Mouse (Mus musculus): ENCODE data around the gene Eif2s2. TPM values are rescaled to one million over a fixed set of nuclear protein-coding genes. Genes with fewer than 3 reads are reported as not detected.
A peak's percentile ranks its signal among the peaks of the same experiment; 100 is the strongest.
"Not testable (repeated sequence)": the region's sequence is repeated elsewhere in the genome, so short reads cannot be mapped to it uniquely, and the experiment has no call there.

The Eif2s2 gene
- 70.2 and 71.1 TPM in 2 replicates for polyA plus RNA-seq (2015; fragmentation: Nextera tagmentation; extraction: Ambion mirVana)

GRCm38 (mm10) chr2:154892201-154893044 lies at the start of gene Eif2s2:
Eif2s2 (minus strand) TSS chr2:154892935.
- H3K4me2 ChIP-seq = peak within 1 kb of the TSS; percentile 81
- WGBS = under 1% methylated on average over 75 of the region's 75 CpGs

GRCm38 (mm10) chr2:154941952-154942351 lies 49.2 kb upstream of the Eif2s2 start:
- Histone ChIP-seq H3K27me3 (replicated peaks) (peaks cover 16% of the 10 kb centered on the region; the same call in 1 of the 2 replicates), H3K4me1 (peaks cover 8% of the 10 kb centered on the region), H3K4me2 (no peak overlapping the region), H3K4me3 (replicated peaks) (no peak overlapping the region), H3K9me3 (replicated peaks) (no peaks in the 10 kb centered on the region), H3K36me3 (no peaks in the 10 kb centered on the region), H3K9ac (replicated peaks) (no peak overlapping the region), H3K27ac (replicated peaks) (no peak overlapping the region)
- 75% methylated on average over 10 of the region's 10 CpGs for WGBS
- no peak for ATAC-seq (ENCODE audit: low FRiP score)

More at GRCm38 (mm10) chr2:154892201-154893044, at the start of gene Eif2s2:
- H3K27ac ChIP-seq (replicated peaks) = peak within 1 kb of the TSS; percentile 80
- no peaks in the 10 kb centered on the region for H3K27me3 ChIP-seq (replicated peaks)
- peak within 1 kb of the TSS; percentile 85 for H3K9ac ChIP-seq (replicated peaks)
- peak within 1 kb of the TSS; percentile 89 for H3K4me3 ChIP-seq (replicated peaks)
- peaks cover 4% of the 10 kb centered on the region for H3K36me3 ChIP-seq
- H3K9me3 ChIP-seq (replicated peaks) = no peaks in the 10 kb centered on the region
- ATAC-seq (ENCODE audit: low FRiP score) = peak; percentile 98
- peaks cover 25% of the 10 kb centered on the region for H3K4me1 ChIP-seq

GRCm38 (mm10) chr2:154937547-154938390 lies 45.0 kb upstream of the Eif2s2 start:
- no peak overlapping the region for H3K4me2 ChIP-seq
- peaks cover 5% of the 10 kb centered on the region for H3K4me1 ChIP-seq
- no peaks in the 10 kb centered on the region for H3K9me3 ChIP-seq (replicated peaks)
- H3K27me3 ChIP-seq (replicated peaks) = peaks cover 14% of the 10 kb centered on the region; the same call in 1 of the 2 replicates
- H3K9ac ChIP-seq (replicated peaks) = no peak overlapping the region
- no peak overlapping the region for H3K27ac ChIP-seq (replicated peaks)
- H3K4me3 ChIP-seq (replicated peaks) = no peak overlapping the region
- WGBS = 79% methylated on average over 8 of the region's 8 CpGs
- no peaks in the 10 kb centered on the region for H3K36me3 ChIP-seq
- ATAC-seq (ENCODE audit: low FRiP score) = no peak

- WGBS = 74% methylated on average over 11 of the region's 11 CpGs
- no peaks in the 10 kb centered on the region for H3K9me3 ChIP-seq (replicated peaks)
- no peak overlapping the region for H3K27ac ChIP-seq (replicated peaks)
- no peak overlapping the region for H3K4me3 ChIP-seq (replicated peaks)
- no peak for ATAC-seq (ENCODE audit: low FRiP score)
- no peaks in the 10 kb centered on the region for H3K4me1 ChIP-seq
- H3K4me2 ChIP-seq = no peak overlapping the region
- no peak overlapping the region for H3K9ac ChIP-seq (replicated peaks)
- peaks cover 14% of the 10 kb centered on the region for H3K27me3 ChIP-seq (replicated peaks)
- no peaks in the 10 kb centered on the region for H3K36me3 ChIP-seq
Observed at GRCm38 (mm10) chr2:154936536-154937155, 43.9 kb upstream of the Eif2s2 start.

- no peak overlapping the region for H3K9ac ChIP-seq (replicated peaks)
- H3K36me3 ChIP-seq = no peaks in the 10 kb centered on the region
- no peak overlapping the region for H3K4me3 ChIP-seq (replicated peaks)
- no peaks in the 10 kb centered on the region for H3K9me3 ChIP-seq (replicated peaks)
- no peak overlapping the region for H3K27ac ChIP-seq (replicated peaks)
- peaks cover 19% of the 10 kb centered on the region for H3K27me3 ChIP-seq (replicated peaks)
- no peak for ATAC-seq (ENCODE audit: low FRiP score)
- no peak overlapping the region for H3K4me2 ChIP-seq
- 76% methylated on average over 6 of the region's 6 CpGs for WGBS
- no peaks in the 10 kb centered on the region for H3K4me1 ChIP-seq
Observed at GRCm38 (mm10) chr2:154936106-154936505, 43.4 kb upstream of the Eif2s2 start.

- peaks cover 38% of the 10 kb centered on the region for H3K27me3 ChIP-seq (replicated peaks)
- no peak overlapping the region for H3K4me3 ChIP-seq (replicated peaks)
- 67% methylated on average over 4 of the region's 4 CpGs for WGBS
- H3K36me3 ChIP-seq = no peaks in the 10 kb centered on the region
- H3K27ac ChIP-seq (replicated peaks) = no peak overlapping the region
- no peaks in the 10 kb centered on the region for H3K4me1 ChIP-seq
- no peaks in the 10 kb centered on the region for H3K9me3 ChIP-seq (replicated peaks)
- no peak overlapping the region for H3K4me2 ChIP-seq
- H3K9ac ChIP-seq (replicated peaks) = no peak overlapping the region
- no peak for ATAC-seq (ENCODE audit: low FRiP score)
Observed at GRCm38 (mm10) chr2:154933884-154934283, 41.1 kb upstream of the Eif2s2 start.

GRCm38 (mm10) chr2:154928298-154928697 lies 35.6 kb upstream of the Eif2s2 start:
- peaks cover 40% of the 10 kb centered on the region for H3K27me3 ChIP-seq (replicated peaks)
- no peak for ATAC-seq (ENCODE audit: low FRiP score)
- no peak overlapping the region for H3K9ac ChIP-seq (replicated peaks)
- no peaks in the 10 kb centered on the region for H3K36me3 ChIP-seq
- no peaks in the 10 kb centered on the region for H3K9me3 ChIP-seq (replicated peaks)
- 52% methylated on average over 2 of the region's 2 CpGs for WGBS
- H3K4me3 ChIP-seq (replicated peaks) = no peak overlapping the region
- H3K4me1 ChIP-seq = peaks cover 12% of the 10 kb centered on the region; the same call in 1 of the 2 replicates
- H3K27ac ChIP-seq (replicated peaks) = no peak overlapping the region
- no peak overlapping the region for H3K4me2 ChIP-seq

GRCm38 (mm10) chr2:154926843-154927242 lies 34.1 kb upstream of the Eif2s2 start:
- WGBS = 63% methylated on average over 6 of the region's 6 CpGs

GRCm38 (mm10) chr2:154925411-154926031 lies 32.8 kb upstream of the Eif2s2 start:
- Histone ChIP-seq H3K4me1 (peaks cover 12% of the 10 kb centered on the region; the same call in 1 of the 2 replicates), H3K9ac (replicated peaks) (no peak overlapping the region), H3K27me3 (replicated peaks) (peaks cover 38% of the 10 kb centered on the region), H3K27ac (replicated peaks) (0 out of 2 replicates have a peak overlapping the region, but pooled peaks have one; percentile 13), H3K4me2 (no peak overlapping the region), H3K36me3 (no peaks in the 10 kb centered on the region), H3K4me3 (replicated peaks) (no peak overlapping the region), H3K9me3 (replicated peaks) (no peaks in the 10 kb centered on the region)
- 26% methylated on average over 7 of the region's 7 CpGs for WGBS
- ATAC-seq (ENCODE audit: low FRiP score) = no peak

More at GRCm38 (mm10) chr2:154926843-154927242, 34.1 kb upstream of the Eif2s2 start:
- H3K4me2 ChIP-seq = no peak overlapping the region
- H3K4me1 ChIP-seq = peaks cover 12% of the 10 kb centered on the region; the same call in 1 of the 2 replicates
- no peak overlapping the region for H3K27ac ChIP-seq (replicated peaks)
- no peak overlapping the region for H3K9ac ChIP-seq (replicated peaks)
- no peak for ATAC-seq (ENCODE audit: low FRiP score)
- H3K9me3 ChIP-seq (replicated peaks) = no peaks in the 10 kb centered on the region
- H3K4me3 ChIP-seq (replicated peaks) = no peak overlapping the region
- peaks cover 40% of the 10 kb centered on the region for H3K27me3 ChIP-seq (replicated peaks)
- H3K36me3 ChIP-seq = no peaks in the 10 kb centered on the region

GRCm38 (mm10) chr2:154922134-154922533 lies 29.4 kb upstream of the Eif2s2 start:
- peaks cover 12% of the 10 kb centered on the region; the same call in 1 of the 2 replicates for H3K4me1 ChIP-seq
- 100% methylated on average over 1 of the region's 4 CpGs for WGBS
- H3K9me3 ChIP-seq (replicated peaks); H3K4me3 ChIP-seq (replicated peaks); H3K36me3 ChIP-seq; H3K27ac ChIP-seq (replicated peaks); H3K9ac ChIP-seq (replicated peaks); H3K4me2 ChIP-seq; ATAC-seq (ENCODE audit: low FRiP score): not testable (repeated sequence)
- H3K27me3 ChIP-seq (replicated peaks) = peaks cover 19% of the 10 kb centered on the region

- H3K9ac ChIP-seq (replicated peaks) = no peak overlapping the region
- peaks cover 9% of the 10 kb centered on the region; the same call in 1 of the 2 replicates for H3K4me1 ChIP-seq
- ATAC-seq (ENCODE audit: low FRiP score) = no peak
- H3K36me3 ChIP-seq = no peaks in the 10 kb centered on the region
- 87% methylated on average over 7 of the region's 7 CpGs for WGBS
- H3K9me3 ChIP-seq (replicated peaks) = no peaks in the 10 kb centered on the region
- no peak overlapping the region for H3K27ac ChIP-seq (replicated peaks)
- no peak overlapping the region for H3K4me3 ChIP-seq (replicated peaks)
- H3K4me2 ChIP-seq = no peak overlapping the region
- H3K27me3 ChIP-seq (replicated peaks) = peaks cover 21% of the 10 kb centered on the region
Observed at GRCm38 (mm10) chr2:154920896-154921295, 28.2 kb upstream of the Eif2s2 start.

Measured in neural tube, embryonic 15.5 days (tissue).